Mouse (Mus musculus) cerebellum, postnatal 14 days (tissue): ENCODE results near the gene Zfyve28.

Source experiments
- DNase-seq, 2 experiments: peaks; one replicate each; pipeline ENCODE4 v3.0.0; 2021; ENCODE audit warnings: mixed read lengths in 2 of 2

Zfyve28 gene

GRCm38 (mm10) chr5:34249132-34249531 lies 39.1 kb downstream of the Zfyve28 start:
- DNase-seq, result no peak

GRCm38 (mm10) chr5:34246443-34246842 lies 41.8 kb downstream of the Zfyve28 start:
- no peak for DNase-seq

GRCm38 (mm10) chr5:34243062-34243461 lies 45.2 kb downstream of the Zfyve28 start:
- DNase-seq, result no peak

GRCm38 (mm10) chr5:34242224-34242963 lies 45.9 kb downstream of the Zfyve28 start:
- peak; percentile 32 to 47 for DNase-seq

- DNase-seq, result no peak
Measured at GRCm38 (mm10) chr5:34238444-34238843, 49.8 kb downstream of the Zfyve28 start.

- peak in 1 of 2 experiments; percentile 69 for DNase-seq
Measured at GRCm38 (mm10) chr5:34235898-34236420, 52.3 kb downstream of the Zfyve28 start.

GRCm38 (mm10) chr5:34235056-34235455 lies 53.2 kb downstream of the Zfyve28 start:
- DNase-seq, result no peak

GRCm38 (mm10) chr5:34233221-34233515 lies 55.1 kb downstream of the Zfyve28 start:
- no peak for DNase-seq

GRCm38 (mm10) chr5:34232481-34233220 lies 55.6 kb downstream of the Zfyve28 start:
- no peak for DNase-seq

- no peak for DNase-seq
Measured at GRCm38 (mm10) chr5:34231901-34232300, 56.3 kb downstream of the Zfyve28 start.

GRCm38 (mm10) chr5:34230599-34231485 lies 57.4 kb downstream of the Zfyve28 start:
- DNase-seq, result no peak

- no peak for DNase-seq
Measured at GRCm38 (mm10) chr5:34229503-34229902, 58.7 kb downstream of the Zfyve28 start.

- peak; percentile 76 to 82 for DNase-seq
Measured at GRCm38 (mm10) chr5:34225516-34225915, 62.7 kb downstream of the Zfyve28 start.

GRCm38 (mm10) chr5:34224515-34224914 lies 63.7 kb downstream of the Zfyve28 start:
- no peak for DNase-seq

- no peak for DNase-seq
Measured at GRCm38 (mm10) chr5:34220001-34220400, 68.2 kb downstream of the Zfyve28 start.

- no peak for DNase-seq
Measured at GRCm38 (mm10) chr5:34218672-34219071, 69.6 kb downstream of the Zfyve28 start.

GRCm38 (mm10) chr5:34217756-34218155 lies 70.5 kb downstream of the Zfyve28 start:
- no peak for DNase-seq

- DNase-seq, result no peak
Measured at GRCm38 (mm10) chr5:34216025-34216424, 72.2 kb downstream of the Zfyve28 start.

GRCm38 (mm10) chr5:34213659-34214058 lies 74.6 kb downstream of the Zfyve28 start:
- peak; percentile 53 to 60 for DNase-seq

- peak; percentile 86 to 87 for DNase-seq
Measured at GRCm38 (mm10) chr5:34210279-34210678, 78.0 kb downstream of the Zfyve28 start.

- DNase-seq, result no peak
Measured at GRCm38 (mm10) chr5:34207503-34207902, 80.7 kb downstream of the Zfyve28 start.

- DNase-seq, result peak; percentile 61 to 72
Measured at GRCm38 (mm10) chr5:34205788-34206187, 82.5 kb downstream of the Zfyve28 start.

- DNase-seq, result peak; percentile 92
Measured at GRCm38 (mm10) chr5:34204911-34205310, 83.3 kb downstream of the Zfyve28 start.
